Mouse (Mus musculus): Measurements from ENCODE around the gene Egfr.

- TF ChIP-seq CTCF (IDR thresholded peaks at IDR 0.05) (no peak), EP300 (IDR thresholded peaks at IDR 0.05) (no peak)
These were observed 53.9 kb downstream of the Egfr start for GRCm38 (mm10) chr11:16805886-16806285.

All from lung, postnatal 0 days (tissue).